Mouse (Mus musculus) liver, adult 2 months (tissue): ENCODE measurements at regions not wholly inside any gene's neighbourhood (a gene's known extent, or its start where the extent isn't known, plus 50 kb on each side); places are given as distances from the start of the nearest gene placed in this dataset.

ENCODE experiments used
- DNase-seq: peaks from one replicate; pipeline ENCODE4 v3.0.0-alpha.2; 2011; ENCODE audit warnings: low read depth, low spot score; ENCODE audit errors: extremely low read depth
- H3K27ac ChIP-seq: fragments of 200-500 bp; replicated peaks from 2 replicates; pipeline ENCODE4 v1.5.1; 2012; ENCODE audit warnings: low read depth, mild to moderate bottlenecking, control low read depth, inconsistent platforms, low read length; ENCODE audit not compliant: insufficient read depth
- H3K27me3 ChIP-seq: fragments of 200-500 bp; 2 replicates; pipeline ENCODE4 v1.6.1; 2012; ENCODE audit warnings: mild to moderate bottlenecking, moderate library complexity, low read length, inconsistent platforms; ENCODE audit not compliant: control insufficient read depth, insufficient read depth
- H3K36me3 ChIP-seq: fragments of 200-500 bp; 2 replicates; pipeline ENCODE4 v1.6.1; 2012; ENCODE audit warnings: low read length, inconsistent platforms; ENCODE audit not compliant: control insufficient read depth, insufficient read depth
- H3K4me1 ChIP-seq: fragments of 200-500 bp; 2 replicates; pipeline ENCODE4 v1.6.1; 2011; ENCODE audit warnings: low read length; ENCODE audit not compliant: control insufficient read depth, insufficient read depth
- H3K4me3 ChIP-seq: fragments of 200-500 bp; 2 replicates; pipeline ENCODE4 v1.5.1; 2011; ENCODE audit warnings: low read depth, mild to moderate bottlenecking, control low read depth, low read length, moderate library complexity; ENCODE audit not compliant: insufficient read depth
- H3K79me2 ChIP-seq: fragments of 200-500 bp; 2 replicates; pipeline ENCODE4 v1.6.1; 2012; ENCODE audit warnings: inconsistent platforms, mild to moderate bottlenecking, low read length, moderate library complexity; ENCODE audit not compliant: control insufficient read depth, insufficient read depth
- H3K9ac ChIP-seq: fragments of 200-500 bp; 2 replicates; pipeline ENCODE4 v1.6.1; 2012; ENCODE audit warnings: low read depth, mild to moderate bottlenecking, control low read depth, inconsistent platforms, low read length
- CTCF ChIP-seq: fragments of 200-500 bp; IDR thresholded peaks from 2 replicates; pipeline ENCODE4 v1.5.1; 2011; ENCODE audit warnings: low read depth, low read length, control low read depth
- POLR2A ChIP-seq: fragments of 200-500 bp; IDR thresholded peaks from 2 replicates; pipeline ENCODE4 v1.6.1; 2011; ENCODE audit warnings: low read length, control low read depth; ENCODE audit not compliant: insufficient read depth; ENCODE audit errors: extremely low read depth
- WGBS: fragments of 180-500 bp; shearing (Covaris S2); methylation state at CpG from one replicate; pipeline ENCODE4 v1.1.7; 2018; 5-methylcytosine and 5-hydroxymethylcytosine counted together

DNA sequence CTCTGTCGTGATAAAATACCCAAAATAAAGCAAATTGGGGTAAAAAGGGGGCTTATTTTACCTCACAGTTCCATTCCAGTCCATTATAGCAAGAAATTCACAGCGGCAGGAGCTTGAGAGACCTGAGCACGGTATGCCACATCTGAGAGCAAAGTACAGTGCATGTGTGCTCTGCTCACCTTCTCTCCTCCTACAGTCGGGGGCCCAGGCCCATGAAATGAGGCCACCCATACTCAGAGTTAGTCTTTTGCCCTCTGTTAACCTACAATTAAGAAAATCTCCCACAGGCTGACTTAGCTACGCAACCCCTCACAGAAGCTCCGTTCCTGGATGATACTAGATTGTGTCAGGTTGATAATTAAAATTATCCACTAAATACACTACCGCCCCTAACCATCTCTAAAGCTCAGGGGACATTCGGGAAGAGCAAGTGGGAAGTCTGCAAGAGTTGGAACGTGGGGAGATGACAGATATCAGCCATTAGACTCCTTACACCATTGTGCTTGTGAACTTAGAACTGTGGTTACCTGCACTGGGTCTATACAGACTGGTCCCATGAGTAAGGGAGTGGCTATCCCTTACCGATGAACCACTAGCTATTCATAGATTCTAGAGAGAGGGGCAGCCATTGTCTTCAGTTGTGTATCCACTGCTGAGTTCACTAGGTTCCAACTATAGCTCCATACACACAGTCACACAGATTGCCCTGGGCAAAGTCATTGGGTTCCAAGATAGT, 139.3 kb upstream of the Il12b start:
- Histone ChIP-seq H3K36me3 (no peaks in the 10 kb centered on the region), H3K79me2 (no peaks in the 10 kb centered on the region), H3K4me3 (no peak overlapping the region), H3K4me1 (no peaks in the 10 kb centered on the region), H3K9ac (no peak overlapping the region), H3K27me3 (no peaks in the 10 kb centered on the region), H3K27ac (no peak overlapping the region)
- DNase-seq = no peak
- 78% methylated on average over 10 of the region's 10 CpGs for WGBS
- TF ChIP-seq CTCF = no peak

DNA sequence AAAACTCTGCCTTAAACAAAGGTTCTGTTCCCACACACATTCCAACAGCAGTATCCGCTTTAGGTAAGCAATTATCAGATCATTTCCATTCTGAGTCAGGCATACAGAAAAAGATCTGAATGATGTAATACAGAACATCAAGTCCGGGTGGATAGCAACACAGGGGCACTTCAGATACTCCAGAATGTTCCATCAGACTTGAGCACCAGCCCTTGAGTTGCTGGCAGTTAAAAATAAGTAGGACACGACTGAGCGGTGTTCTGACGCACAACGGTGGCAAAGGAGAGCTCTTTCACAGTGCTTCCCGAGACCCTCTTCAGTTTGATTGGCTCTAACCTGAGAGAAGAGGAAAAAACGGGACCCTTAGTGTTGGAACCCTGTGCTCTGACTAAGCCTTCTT, 138.2 kb upstream of the Il12b start:
- no peaks in the 10 kb centered on the region for H3K36me3 ChIP-seq
- no peaks in the 10 kb centered on the region for H3K4me1 ChIP-seq
- whole genome bisulfite sequencing = 74% methylated on average over 8 of the region's 8 CpGs
- no peaks in the 10 kb centered on the region for H3K79me2 ChIP-seq
- H3K4me3 ChIP-seq = no peak overlapping the region
- TF ChIP-seq POLR2A (no peak), CTCF (no peak)
- H3K9ac ChIP-seq = no peak overlapping the region
- DNase-seq = no peak
- H3K27me3 ChIP-seq = no peaks in the 10 kb centered on the region
- H3K27ac ChIP-seq = no peak overlapping the region

DNA sequence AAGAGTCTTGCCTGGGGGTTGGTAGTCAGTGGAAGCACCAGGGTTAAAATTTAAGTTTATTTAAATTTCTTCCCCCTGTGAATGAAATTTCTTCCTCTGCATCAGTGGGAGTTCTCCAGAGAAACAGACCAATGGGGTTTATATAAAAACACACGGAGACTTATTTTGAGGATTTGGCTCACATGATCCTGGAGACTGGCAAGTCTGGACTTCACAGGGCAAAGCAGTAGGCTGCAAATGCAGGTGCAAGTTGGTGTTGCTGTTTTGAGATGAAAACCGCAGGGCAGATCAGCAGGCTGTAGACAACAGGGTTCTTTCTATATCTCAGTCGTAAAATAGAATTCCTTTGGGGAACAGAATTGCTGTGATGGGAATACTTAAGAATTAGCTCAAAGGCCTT, 137.3 kb upstream of the Il12b start:
- 92% methylated on average over 3 of the region's 3 CpGs for WGBS
- DNase-seq = no peak
- Histone ChIP-seq H3K27ac (no peak overlapping the region), H3K27me3 (no peaks in the 10 kb centered on the region), H3K4me1 (no peaks in the 10 kb centered on the region), H3K79me2 (no peaks in the 10 kb centered on the region), H3K4me3 (no peak overlapping the region), H3K36me3 (no peaks in the 10 kb centered on the region), H3K9ac (no peak overlapping the region)
- TF ChIP-seq CTCF (no peak), POLR2A (no peak)

DNA sequence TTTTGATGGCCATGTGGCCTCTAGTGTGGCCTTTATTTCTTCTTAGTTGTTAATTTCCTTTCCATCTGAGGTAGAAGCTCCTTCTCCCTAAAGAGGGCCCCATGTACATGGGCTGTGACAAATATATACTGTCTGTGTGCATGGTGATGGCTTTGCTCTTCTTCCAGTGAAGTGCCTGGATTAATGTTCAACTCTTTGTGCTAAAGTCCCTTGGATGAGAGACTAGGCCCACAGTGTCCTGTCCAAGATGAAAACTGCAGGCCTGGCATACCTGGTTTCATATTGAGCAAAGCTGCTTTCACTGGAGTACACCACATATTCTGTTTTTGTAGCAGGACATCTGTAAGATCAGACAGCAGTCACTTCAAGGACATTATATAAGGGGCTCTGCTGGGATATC, 127.6 kb upstream of the Il12b start:
- no peaks in the 10 kb centered on the region for H3K79me2 ChIP-seq
- no peaks in the 10 kb centered on the region for H3K27me3 ChIP-seq
- H3K36me3 ChIP-seq = no peaks in the 10 kb centered on the region
- peak; percentile 65 for DNase-seq
- H3K27ac ChIP-seq = no peak overlapping the region
- H3K9ac ChIP-seq = no peak overlapping the region
- H3K4me1 ChIP-seq = no peaks in the 10 kb centered on the region
- no peak overlapping the region for H3K4me3 ChIP-seq
- TF ChIP-seq POLR2A (no peak), CTCF (no peak)

DNA sequence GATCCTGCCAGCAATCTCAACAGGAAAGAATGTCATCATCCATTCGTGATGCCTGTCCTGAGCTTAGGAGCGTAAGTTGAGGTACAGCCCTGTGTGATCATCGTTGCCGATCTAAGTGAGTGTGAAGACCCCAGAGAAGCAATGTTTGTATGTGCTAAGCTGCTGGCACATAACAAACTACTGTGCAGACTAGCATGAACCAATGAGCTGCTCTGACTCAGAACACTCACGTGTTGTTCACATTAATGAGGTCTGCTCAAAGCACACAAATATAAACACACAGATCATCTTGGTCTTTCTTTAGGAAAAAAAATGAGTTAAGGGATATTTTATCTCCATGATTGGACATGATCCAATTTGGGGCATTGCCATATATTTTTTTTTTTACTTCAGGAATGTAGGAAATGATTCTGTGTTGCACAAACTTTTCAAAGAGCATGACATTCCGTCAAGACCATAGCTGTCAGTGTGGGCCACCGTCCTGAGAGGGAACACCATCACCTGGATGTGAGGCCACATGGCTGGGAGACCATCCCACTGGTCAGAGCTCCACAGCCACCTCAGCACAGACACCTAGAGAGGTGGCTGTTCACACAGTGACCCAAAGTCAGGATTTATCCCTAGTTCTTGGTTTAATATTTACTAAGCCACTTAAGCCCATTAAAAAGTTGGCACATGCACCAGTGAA, 121.2 kb upstream of the Il12b start:
- Histone ChIP-seq H3K36me3 (no peaks in the 10 kb centered on the region), H3K9ac (no peak overlapping the region), H3K27ac (no peak overlapping the region), H3K27me3 (no peaks in the 10 kb centered on the region), H3K79me2 (no peaks in the 10 kb centered on the region), H3K4me1 (no peaks in the 10 kb centered on the region), H3K4me3 (no peak overlapping the region)
- no peak for DNase-seq
- no peak for TF ChIP-seq CTCF
- no peak for TF ChIP-seq POLR2A
- WGBS = 69% methylated on average over 7 of the region's 7 CpGs

DNA sequence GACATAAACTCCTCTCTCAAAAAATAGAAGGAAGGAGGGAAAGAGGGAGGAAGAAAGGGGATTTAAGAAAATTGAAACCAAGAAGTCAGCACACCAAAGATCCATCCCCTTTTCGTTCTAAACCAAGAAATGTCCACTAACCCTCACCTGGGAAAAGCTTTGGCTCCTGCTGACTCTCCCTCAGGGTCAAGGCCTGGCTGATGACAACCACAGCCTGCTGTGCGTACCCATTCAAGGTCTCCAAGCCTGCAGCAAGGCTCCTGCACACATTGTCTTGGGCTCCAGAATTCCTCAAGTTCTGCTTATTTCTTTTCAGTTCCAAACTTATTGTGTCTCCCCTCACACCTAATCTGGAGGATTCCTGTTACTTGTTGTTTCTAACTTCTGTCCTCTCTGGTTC, 113.9 kb upstream of the Il12b start:
- Histone ChIP-seq H3K4me3 (no peak overlapping the region), H3K9ac (no peak overlapping the region), H3K27ac (no peak overlapping the region), H3K27me3 (no peaks in the 10 kb centered on the region), H3K36me3 (no peaks in the 10 kb centered on the region), H3K79me2 (no peaks in the 10 kb centered on the region), H3K4me1 (no peaks in the 10 kb centered on the region)
- DNase-seq = no peak
- TF ChIP-seq CTCF (no peak), POLR2A (no peak)
- 86% methylated on average over 2 of the region's 2 CpGs for WGBS
